Mouse (Mus musculus): ENCODE measurements at regions not wholly inside any gene's neighbourhood (a gene's known extent, or its start where the extent isn't known, plus 50 kb on each side); places are given as distances from the start of the nearest gene placed in this dataset.
A peak's percentile ranks its signal among the peaks of the same experiment; 100 is the strongest.

GRCm38 (mm10) chr13:40652916-40653315 lies 85.3 kb downstream of the Tfap2a start:
- no peak for DNase-seq (ENCODE audit: low spot score in 2 of 2)

- DNase-seq (ENCODE audit: low spot score in 2 of 2), result peak; percentile 66 to 67
These were observed 87.1 kb downstream of the Tfap2a start for GRCm38 (mm10) chr13:40651056-40651455.

- DNase-seq (ENCODE audit: low spot score in 2 of 2), result no peak
These were observed 88.0 kb downstream of the Tfap2a start for GRCm38 (mm10) chr13:40650036-40650709.

- no peak for DNase-seq (ENCODE audit: low spot score in 2 of 2)
These were observed 88.8 kb downstream of the Tfap2a start for GRCm38 (mm10) chr13:40649096-40650035.

- no peak for DNase-seq (ENCODE audit: low spot score in 2 of 2)
These were observed 92.0 kb downstream of the Tfap2a start for GRCm38 (mm10) chr13:40646131-40646530.

- DNase-seq (ENCODE audit: low spot score in 2 of 2), result no peak
These were observed 92.5 kb downstream of the Tfap2a start for GRCm38 (mm10) chr13:40645646-40646045.

- DNase-seq (ENCODE audit: low spot score in 2 of 2), result no peak
These were observed 95.2 kb downstream of the Tfap2a start for GRCm38 (mm10) chr13:40642931-40643330.

- no peak for DNase-seq (ENCODE audit: low spot score in 2 of 2)
These were observed 100.9 kb downstream of the Tfap2a start for GRCm38 (mm10) chr13:40637269-40637668.

- DNase-seq (ENCODE audit: low spot score in 2 of 2), result no peak
These were observed 120.3 kb downstream of the Tfap2a start for GRCm38 (mm10) chr13:40617881-40618280.

GRCm38 (mm10) chr13:40608526-40608925 lies 129.7 kb downstream of the Tfap2a start:
- DNase-seq (ENCODE audit: low spot score in 2 of 2), result no peak

- peak; percentile 19 to 29 for DNase-seq (ENCODE audit: low spot score in 2 of 2)
These were observed 131.5 kb downstream of the Tfap2a start for GRCm38 (mm10) chr13:40606405-40607271.

GRCm38 (mm10) chr13:40605686-40606404 lies 132.3 kb downstream of the Tfap2a start:
- no peak for DNase-seq (ENCODE audit: low spot score in 2 of 2)

GRCm38 (mm10) chr13:40574981-40575745 lies 163.0 kb downstream of the Tfap2a start:
- DNase-seq (ENCODE audit: low spot score in 2 of 2), result no peak

GRCm38 (mm10) chr13:40569461-40569860 lies 168.7 kb downstream of the Tfap2a start:
- DNase-seq (ENCODE audit: low spot score in 2 of 2), result no peak

GRCm38 (mm10) chr13:40567821-40568220 lies 170.4 kb downstream of the Tfap2a start:
- DNase-seq (ENCODE audit: low spot score in 2 of 2), result no peak

- no peak for DNase-seq (ENCODE audit: low spot score in 2 of 2)
These were observed 173.8 kb downstream of the Tfap2a start for GRCm38 (mm10) chr13:40564351-40564750.

- DNase-seq (ENCODE audit: low spot score in 2 of 2), result no peak
These were observed 183.8 kb downstream of the Tfap2a start for GRCm38 (mm10) chr13:40554368-40554767.

- no peak for DNase-seq (ENCODE audit: low spot score in 2 of 2)
These were observed 164.3 kb upstream of the Ofcc1 start for GRCm38 (mm10) chr13:40525501-40525900.

- DNase-seq (ENCODE audit: low spot score in 2 of 2), result no peak
These were observed 161.9 kb upstream of the Ofcc1 start for GRCm38 (mm10) chr13:40523115-40523514.

GRCm38 (mm10) chr13:40518180-40518579 lies 156.9 kb upstream of the Ofcc1 start:
- DNase-seq (ENCODE audit: low spot score in 2 of 2), result no peak

Data from frontal cortex, postnatal 14 days (tissue).